Mouse (Mus musculus): ENCODE measurements at regions not wholly inside any gene's neighbourhood (a gene's known extent, or its start where the extent isn't known, plus 50 kb on each side); places are given as distances from the start of the nearest gene placed in this dataset.

GRCm38 (mm10) chr2:59406976-59407375, 77.5 kb upstream of the Dapl1 start:
- peak; percentile 70 for DNase-seq (ENCODE audit: low spot score)

GRCm38 (mm10) chr2:59407512-59407988, 76.9 kb upstream of the Dapl1 start:
- DNase-seq (ENCODE audit: low spot score): peak; percentile 57

GRCm38 (mm10) chr2:59408040-59408587, 76.3 kb upstream of the Dapl1 start:
- DNase-seq (ENCODE audit: low spot score): no peak

DNA sequence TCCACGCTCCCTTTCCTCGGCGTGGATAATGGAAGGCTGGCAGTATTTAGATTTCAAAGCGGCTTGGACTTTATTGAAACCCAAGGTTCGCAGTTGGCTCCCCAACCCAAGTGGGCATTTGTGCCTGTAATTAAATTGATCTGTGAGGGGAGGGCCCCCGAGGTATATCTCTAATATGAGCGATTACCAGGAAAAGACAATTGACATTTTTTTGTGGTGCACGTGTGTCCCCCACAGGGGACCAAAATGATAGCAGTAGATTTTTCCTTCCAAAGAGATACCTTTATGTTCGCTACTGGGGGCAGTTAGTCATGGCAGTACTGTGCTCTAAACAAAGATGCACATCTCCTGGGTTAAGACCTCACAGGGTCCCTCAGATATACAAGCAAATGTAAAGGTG, 69.8 kb upstream of the Dapl1 start:
- DNase-seq (ENCODE audit: low spot score): no peak

DNA sequence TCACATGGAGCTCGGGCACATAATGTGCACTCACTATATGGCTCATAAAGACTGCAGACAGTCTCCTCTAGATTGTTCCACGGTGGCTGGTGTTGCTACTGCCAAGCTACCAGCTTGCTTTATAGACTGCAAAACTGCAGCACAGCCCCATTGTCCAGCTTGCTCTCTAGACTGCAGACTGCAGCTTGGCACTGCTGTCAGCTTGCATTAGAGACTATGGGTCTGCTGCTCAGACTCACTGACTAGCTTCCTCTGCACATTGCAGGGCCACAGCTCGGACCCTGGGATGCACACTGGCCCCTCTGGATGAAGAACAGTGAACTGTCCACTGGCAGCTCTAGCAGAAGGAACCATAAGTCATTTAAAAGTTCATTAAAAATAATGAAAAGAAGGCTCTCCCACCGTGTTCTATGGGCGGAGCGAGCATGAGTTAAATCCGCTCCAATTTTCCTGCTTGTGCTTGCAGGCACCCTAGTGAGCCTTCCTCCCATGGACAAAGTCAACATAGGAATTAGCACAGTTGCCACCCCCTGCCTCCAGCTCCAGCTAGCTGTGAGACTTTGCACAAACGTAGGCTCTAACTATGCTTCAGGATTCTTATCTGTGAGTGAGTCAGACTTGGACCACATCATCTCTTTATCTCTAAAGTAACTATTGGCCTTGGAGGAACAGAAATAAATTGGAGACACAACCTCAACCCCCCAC, 67.8 kb upstream of the Dapl1 start:
- no peak for DNase-seq (ENCODE audit: low spot score)

GRCm38 (mm10) chr2:59417384-59417955, 67.0 kb upstream of the Dapl1 start:
- DNase-seq (ENCODE audit: low spot score): no peak

DNA sequence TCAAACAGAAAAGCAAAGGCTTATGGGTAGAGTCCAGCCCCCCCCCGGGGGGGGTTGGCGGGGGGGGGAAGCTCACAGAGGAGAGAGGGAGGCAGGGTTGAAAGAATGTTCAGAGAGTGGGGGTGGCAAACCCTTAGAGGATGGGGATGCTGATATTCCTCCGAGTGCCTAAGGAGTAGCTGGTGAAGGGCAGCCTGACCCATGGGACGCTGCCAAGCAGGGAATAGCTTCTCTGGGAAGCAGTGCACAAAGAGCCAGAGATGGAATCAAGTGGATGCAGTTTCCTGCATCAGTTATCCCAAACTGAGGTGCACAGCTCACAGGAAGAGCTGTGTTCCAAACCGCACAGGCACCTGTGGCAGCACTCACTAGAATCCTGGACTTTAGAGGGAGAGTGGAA, 64.0 kb upstream of the Dapl1 start:
- DNase-seq (ENCODE audit: low spot score): no peak

- no peak for DNase-seq (ENCODE audit: low spot score)
Measured at GRCm38 (mm10) chr2:59422291-59423242, 61.9 kb upstream of the Dapl1 start.

GRCm38 (mm10) chr2:59424205-59424604, 60.2 kb upstream of the Dapl1 start:
- no peak for DNase-seq (ENCODE audit: low spot score)

GRCm38 (mm10) chr2:59424729-59425128, 59.7 kb upstream of the Dapl1 start:
- DNase-seq (ENCODE audit: low spot score): peak; percentile 68

- peak; percentile 68 for DNase-seq (ENCODE audit: low spot score)
Measured at GRCm38 (mm10) chr2:59425876-59426275, 58.6 kb upstream of the Dapl1 start.

- DNase-seq (ENCODE audit: low spot score): no peak
Measured at GRCm38 (mm10) chr2:59431466-59431865, 53.0 kb upstream of the Dapl1 start.

DNA sequence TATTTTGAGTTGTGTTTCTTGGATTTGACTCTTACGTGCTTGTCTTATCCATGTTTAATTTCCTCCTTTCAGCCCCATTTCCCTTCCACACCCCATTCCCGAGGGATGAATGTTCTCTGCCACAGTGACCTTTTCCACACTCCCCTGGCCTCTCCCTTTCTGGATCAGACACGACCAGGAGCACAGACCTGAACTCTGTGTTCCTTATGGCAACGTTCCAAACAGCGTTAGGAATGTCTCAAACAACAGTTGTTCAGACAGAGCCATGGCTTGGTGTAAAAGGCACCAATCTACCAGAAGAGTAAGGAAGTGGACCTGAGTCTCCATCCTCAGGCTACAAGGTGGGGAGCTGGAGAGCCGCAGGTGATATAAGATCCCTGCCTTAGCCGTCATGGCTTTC, 52.6 kb upstream of the Dapl1 start:
- DNase-seq (ENCODE audit: low spot score): peak; percentile 86
